Mouse (Mus musculus): ENCODE results near the gene Ephb2. TPM values are rescaled to one million over a fixed set of nuclear protein-coding genes. Genes with fewer than 3 reads are reported as not detected.

The Ephb2 gene
- polyA plus RNA-seq, 1 experiment: 0.03 TPM

DNA sequence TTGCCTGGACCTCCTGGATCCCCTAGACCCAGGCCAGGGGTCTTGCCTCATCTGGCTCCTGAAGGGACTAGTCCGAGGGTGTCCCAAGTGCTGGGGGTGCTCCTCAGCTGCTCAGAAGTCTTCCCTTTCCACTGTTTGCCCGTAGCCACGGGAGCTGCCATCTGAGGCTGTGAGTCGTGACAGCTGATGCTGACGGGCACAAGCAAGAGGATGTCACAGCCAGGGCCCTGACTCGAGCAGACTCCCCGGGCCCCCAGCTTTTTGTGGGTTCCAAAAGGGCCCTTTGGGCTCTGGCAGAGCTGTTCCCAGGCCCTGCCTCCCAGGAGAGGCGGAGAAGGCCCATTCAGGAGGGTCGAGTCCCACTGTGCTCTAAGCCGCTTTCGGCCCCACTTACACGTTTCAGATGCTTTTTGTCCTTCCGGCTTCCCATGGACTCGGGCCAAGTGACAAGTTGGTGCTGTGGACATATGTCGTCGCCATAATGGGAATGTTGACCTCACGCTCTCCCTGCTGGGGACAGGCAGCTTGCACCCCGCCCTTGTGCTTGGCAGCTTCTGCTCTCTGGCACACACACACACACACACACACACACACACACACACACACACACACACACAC, 10.7 kb downstream of the Ephb2 start:
- no peak for TF ChIP-seq GATA1 (IDR thresholded peaks at IDR 0.05; ENCODE audit: low read length)

DNA sequence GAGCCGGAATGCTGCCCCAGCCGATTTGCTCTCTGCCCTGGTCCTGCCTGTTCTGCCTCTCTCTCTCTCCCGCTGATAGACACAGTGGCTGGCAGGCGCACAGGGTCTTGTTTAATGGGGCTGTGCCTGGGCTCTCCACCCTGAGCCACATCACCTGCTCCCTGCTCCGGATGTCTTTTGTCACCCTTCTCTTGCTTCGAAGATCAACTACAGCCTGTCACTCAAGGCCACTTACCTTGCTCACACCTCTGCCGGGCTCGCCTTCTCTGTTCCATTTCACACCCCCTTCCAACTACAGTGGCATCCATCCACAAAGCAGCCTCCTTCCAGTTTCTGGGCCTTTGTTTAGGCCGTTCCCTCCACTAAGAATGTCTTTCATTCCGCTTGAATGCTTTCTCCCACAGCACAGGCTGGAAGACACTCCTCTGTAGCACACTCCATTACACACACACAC, 15.7 kb downstream of the Ephb2 start:
- no peak for TF ChIP-seq GATA1 (IDR thresholded peaks at IDR 0.05; ENCODE audit: low read length)

DNA sequence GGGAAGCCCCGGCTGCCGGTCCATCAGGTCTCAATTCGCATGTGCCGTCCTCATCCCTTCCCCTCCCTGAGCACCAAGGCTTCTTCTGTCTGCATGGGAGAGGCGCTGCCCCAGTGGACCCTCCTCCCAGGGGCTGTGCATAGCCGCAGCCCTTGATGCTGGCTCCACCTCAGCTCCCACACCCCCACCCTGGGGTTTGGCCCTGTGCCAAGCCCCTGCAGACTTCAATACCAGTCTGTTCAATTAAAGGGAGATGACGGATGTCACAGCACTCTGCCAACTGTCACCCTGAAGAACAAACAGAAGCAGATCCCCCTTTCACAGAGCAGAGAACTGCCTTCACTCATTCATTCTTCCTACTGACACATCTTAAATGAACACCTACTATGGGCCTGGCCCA, 19.1 kb downstream of the Ephb2 start:
- no peak for TF ChIP-seq GATA1 (IDR thresholded peaks at IDR 0.05; ENCODE audit: low read length)

DNA sequence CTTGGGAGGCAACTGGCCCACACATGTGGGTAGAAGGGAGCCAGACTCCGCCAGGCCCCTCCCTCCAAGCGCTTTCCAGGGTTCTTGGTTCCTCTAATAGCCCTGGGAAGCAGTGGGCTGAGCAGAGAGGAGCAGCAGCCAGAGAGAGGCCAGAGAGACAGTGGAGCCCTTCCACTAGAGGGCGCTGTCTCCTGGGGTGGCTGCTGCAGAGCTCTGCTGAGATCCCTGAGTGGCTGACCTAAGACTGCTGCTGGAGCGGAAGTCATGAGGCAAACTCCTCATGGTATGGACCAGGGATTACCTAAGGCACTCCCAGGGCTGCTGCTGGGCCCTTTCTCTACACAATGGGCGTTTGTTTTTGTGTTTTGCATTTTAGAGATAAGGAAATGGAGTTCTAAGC, 20.4 kb downstream of the Ephb2 start:
- no peak for TF ChIP-seq GATA1 (IDR thresholded peaks at IDR 0.05; ENCODE audit: low read length)

DNA sequence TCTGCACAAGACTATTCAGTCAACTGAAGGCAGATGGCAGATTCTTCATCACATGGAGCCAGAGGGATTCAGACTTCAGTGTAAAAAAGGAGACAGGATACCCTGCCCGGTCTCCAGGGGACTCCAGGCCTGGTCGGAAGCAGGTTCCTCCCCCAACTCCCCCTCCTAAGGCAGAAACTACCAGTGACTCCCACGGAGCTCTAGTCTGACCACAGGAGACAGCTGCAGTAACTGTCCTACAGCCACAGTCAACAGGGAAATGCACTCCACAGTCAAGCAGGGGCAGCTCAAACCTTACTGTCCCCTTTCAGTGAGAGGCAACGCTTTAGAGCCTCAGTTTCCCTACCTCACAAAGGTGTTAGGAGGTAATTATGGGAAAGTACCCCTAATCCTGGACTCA, 23.2 kb downstream of the Ephb2 start:
- TF ChIP-seq GATA1 (IDR thresholded peaks at IDR 0.05; ENCODE audit: low read length): no peak

DNA sequence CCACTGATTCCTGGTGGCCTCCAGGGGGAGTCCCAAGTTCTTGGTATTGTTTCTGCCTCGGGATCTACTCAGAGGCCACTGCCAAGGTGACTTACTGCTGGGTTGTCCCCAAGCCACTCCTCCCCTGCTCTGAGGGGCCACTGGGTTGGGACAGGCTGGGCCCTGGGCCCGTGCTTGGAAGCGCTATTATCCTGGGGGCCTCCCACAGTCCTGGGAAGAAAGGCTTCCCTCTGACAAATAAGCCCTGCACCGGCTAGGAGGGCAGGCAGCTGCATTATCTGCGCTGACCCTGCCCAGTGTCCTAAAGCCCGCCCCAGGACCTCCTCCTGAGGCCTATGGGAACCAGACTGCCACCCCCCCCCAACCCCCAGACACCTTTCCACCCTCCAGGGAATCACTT, 24.2 kb downstream of the Ephb2 start:
- TF ChIP-seq GATA1 (IDR thresholded peaks at IDR 0.05; ENCODE audit: low read length): no peak

DNA sequence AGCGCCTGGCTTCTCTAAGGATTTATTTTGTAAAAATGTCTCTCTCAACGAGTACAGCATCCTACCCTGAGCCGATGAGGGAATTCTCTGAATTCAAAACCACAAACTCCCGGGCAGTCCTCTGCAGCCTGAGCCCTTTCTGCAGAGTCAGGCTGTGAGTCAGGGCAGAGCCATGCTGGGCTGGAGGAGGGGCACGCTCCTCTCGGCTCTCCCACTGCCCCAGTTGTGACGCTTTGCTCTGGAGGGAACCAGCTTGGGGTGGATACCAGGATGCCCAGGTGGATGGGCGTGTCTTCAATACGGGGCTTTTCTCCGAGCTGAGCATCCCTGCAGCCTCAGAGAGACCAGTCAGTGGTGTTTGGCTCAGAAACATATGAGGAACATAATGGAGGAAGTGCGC, 27.3 kb downstream of the Ephb2 start:
- no peak for TF ChIP-seq GATA1 (IDR thresholded peaks at IDR 0.05; ENCODE audit: low read length)

DNA sequence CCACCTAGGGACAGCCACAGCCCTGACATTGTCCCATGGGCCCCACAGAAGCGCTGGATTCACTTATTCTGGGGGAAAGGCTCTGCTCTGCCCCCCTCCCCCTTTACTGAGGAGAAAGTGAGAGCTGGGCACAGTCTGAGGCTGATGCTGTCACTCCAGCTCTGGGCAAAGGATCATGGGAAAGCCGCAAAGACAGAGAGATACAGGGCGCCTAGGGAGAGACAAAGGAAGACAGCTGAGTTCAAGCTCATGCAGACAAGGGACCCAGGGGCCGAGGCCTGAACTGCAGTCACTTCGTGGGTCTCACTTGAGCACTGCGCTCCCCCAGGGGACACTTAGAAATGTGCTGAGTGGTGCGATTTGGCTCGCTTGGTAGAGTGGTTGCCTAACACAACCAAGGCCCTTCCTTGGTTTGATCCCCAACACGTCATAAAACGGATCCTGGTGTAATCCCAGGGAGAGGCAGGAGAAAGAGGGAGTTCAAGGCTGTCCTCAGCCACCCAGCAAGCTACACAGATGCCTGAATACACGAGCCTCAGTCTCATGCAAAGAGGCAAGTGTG, 28.3 kb downstream of the Ephb2 start:
- TF ChIP-seq GATA1 (IDR thresholded peaks at IDR 0.05; ENCODE audit: low read length): no peak

DNA sequence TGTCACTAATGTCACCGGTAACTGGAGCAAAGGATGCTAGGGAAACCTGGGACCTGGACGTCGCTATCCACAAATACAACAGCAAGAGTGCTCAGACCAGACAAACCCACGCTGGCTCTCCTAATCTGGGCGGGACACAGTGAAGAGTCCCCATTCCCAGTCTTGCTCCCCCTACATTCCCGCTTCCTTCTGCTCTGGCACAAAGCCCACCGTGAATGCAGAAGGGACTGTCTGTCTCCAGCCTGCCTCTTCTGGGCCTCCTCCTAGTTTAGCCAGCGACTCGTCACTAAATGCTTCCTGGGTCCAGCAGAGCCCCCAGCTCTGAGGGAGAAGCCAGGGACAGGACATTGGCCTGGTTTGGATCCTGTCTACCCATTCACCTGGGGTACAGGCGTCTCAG, 29.5 kb downstream of the Ephb2 start:
- no peak for TF ChIP-seq GATA1 (IDR thresholded peaks at IDR 0.05; ENCODE audit: low read length)

DNA sequence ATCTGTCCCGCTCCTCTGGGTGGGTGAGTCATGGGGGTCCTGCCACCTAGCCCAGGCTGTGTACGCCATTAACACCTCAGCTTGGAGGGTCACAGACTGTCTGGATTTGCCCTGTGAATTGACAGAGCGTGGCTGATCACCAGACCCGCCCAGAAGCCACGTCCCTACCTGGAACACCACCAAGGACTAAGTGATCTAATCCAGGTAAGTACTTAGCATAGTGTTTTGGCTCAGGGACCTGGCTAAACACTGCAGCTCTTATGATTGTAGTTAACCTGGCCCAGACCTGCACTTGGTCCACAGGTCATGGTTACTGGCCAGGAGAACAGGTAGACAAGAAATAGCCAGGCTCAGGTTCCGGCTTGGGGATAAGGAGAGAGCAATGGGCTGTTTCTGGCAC, 31.4 kb downstream of the Ephb2 start:
- TF ChIP-seq GATA1 (IDR thresholded peaks at IDR 0.05; ENCODE audit: low read length): no peak

DNA sequence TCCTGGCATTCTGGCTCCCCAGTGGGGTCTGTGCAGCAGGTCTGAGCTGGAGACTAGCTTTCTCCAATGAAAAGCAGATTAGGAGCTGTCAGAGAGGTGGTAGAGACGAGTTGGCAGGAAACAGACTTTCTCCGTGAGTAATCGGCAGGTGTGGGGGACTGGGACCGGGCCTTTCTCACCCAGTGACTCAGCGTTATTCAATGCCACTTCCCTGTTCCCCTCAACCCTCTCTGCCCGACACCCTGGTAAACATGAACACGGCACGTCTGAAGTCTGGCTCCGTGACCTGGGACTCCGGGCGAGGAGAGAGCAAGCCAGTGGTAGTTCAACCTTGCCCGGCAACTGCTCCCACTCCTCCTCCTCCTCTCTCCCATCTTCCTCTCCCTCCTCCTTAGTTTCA, 33.3 kb downstream of the Ephb2 start:
- no peak for TF ChIP-seq GATA1 (IDR thresholded peaks at IDR 0.05; ENCODE audit: low read length)

DNA sequence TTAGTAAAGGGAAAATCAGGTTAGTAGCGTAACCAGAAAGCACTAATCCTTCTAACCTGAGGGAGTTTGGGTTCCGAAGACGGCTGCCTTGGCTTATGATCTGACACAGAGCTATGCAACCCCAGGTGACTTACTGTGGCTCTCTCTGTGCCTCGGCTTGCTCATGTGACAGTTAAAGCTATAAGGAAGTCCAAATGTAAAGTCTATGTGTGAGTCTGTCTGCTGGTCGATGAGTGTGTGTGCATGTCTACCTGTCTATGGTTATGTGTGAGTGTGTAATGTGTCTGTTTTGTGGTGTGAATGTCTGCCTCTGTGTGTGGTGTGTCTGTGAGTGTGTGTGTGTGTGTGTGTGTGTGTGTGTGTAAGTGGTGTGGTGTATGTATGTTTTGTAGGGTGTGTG, 33.8 kb downstream of the Ephb2 start:
- no peak for TF ChIP-seq GATA1 (IDR thresholded peaks at IDR 0.05; ENCODE audit: low read length)

DNA sequence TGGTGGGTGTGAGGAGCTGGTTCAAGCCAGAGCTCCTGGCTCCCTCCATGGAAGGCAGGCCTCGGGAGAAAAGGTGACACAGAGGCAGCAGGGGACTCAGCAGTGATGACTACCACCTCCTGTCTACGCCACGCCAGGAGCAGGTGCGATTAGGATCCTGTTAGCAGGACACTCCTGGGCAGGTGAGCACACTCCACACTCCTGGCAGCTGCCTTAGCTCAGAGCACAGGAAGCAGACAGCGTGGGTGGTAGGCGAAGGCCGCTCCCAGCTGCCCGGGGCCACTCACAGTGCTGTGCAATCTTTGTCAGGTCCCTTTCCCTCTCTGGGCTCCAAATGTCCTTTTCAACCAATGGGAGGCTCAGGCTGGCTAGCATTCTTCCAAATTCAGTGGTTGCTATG, 34.3 kb downstream of the Ephb2 start:
- TF ChIP-seq GATA1 (IDR thresholded peaks at IDR 0.05; ENCODE audit: low read length): no peak

DNA sequence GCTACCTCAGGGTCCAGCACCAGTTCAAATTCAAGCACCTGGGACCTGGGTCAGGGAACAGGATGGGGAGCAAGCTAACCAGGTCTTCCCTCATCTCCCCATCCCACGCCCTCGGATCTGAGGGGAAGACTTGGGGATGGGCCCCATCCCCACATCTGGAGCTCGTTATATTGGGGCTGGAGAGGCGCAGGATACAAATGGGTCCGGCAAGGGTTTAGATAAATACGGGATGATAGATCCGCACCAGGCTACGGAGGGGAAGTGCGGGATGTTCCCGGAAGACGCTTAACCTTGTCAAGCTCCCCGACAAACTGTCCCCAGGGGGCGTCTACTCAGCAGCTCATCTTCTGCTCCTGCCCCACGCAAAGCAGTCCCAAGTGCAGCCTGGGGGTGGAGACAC, 35.4 kb downstream of the Ephb2 start:
- TF ChIP-seq GATA1 (IDR thresholded peaks at IDR 0.05; ENCODE audit: low read length): no peak

DNA sequence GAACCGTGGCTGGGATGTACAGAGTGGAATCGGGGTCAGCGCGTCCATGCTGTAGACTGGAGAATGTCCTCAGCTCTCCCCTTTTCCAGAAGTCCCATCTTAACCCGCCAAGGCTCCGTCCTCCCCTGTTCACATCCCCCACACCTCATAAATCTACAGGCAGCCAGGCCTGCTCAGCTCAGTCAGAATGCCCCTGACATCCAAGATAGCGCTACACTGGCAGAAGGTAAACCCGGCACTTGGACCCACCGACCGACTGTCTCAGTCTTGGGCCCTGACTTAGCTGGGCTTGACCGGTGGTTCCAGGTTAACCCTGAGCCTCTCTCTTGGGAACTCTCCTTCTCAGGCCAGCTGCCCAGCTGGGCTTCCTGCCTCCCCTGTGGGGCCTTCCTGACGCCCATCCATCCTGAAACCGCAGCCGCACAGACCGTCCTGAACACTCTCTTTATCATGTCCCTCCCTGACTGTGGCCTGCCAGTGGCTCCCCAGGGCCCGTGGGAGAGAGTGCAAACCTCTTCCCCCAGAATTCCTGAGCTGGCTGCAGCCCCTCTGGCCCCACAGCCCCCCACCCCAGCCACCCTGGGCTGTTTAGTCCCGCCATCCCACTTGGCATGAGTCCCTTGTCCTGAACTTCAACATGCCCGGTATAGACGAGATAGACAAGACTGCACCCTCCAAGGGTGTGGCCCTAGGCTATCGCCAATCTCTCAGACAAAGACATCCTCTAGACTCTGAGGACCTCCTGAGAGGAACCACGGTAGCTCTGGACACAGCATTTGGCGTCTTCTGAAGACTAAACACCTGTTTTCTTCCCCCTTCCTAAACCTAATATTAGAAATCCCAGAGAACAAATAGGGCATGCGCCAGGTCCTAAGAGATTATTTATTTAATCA, 37.9 kb downstream of the Ephb2 start:
- TF ChIP-seq GATA1 (IDR thresholded peaks at IDR 0.05; ENCODE audit: low read length): no peak

DNA sequence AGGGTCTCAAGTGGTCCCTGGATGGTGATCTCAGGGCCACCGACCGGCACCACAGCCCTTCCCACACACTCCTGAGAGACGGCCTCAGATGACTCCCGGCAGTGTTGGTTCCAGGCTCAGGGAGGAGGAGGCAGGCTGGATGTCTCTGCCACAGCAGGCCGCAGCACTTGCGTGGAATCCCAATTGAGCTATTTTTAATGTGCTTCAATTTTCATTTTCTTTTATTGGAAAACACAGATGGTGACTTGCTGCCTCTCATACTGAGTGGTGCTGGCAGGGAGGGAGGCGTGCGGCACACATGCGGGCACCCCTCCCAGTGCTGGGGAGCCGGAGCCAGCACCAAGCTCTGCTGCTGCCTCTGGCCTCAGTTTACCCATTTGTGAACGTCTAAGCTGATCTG, 42.5 kb downstream of the Ephb2 start:
- TF ChIP-seq GATA1 (IDR thresholded peaks at IDR 0.05; ENCODE audit: low read length): no peak

DNA sequence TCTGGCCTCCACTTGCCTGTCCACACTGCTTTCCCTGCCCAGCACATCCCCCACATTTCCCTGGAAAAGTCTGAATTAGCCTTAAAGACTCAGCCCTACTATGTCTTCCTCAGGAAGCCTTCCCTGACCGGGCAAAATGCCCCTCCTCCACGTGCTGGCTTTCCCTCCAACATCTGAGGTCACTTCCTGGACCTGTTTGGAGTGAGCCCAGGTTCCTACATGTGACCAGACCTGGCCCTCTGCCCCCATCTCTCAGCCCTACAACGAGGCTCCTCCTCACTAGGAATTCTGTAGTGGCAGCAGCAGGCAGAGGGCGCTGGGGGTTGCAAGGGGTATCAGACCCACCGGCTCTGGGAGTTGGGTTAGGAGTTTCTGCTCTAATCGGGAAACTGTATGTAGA, 46.0 kb downstream of the Ephb2 start:
- TF ChIP-seq GATA1 (IDR thresholded peaks at IDR 0.05; ENCODE audit: low read length): no peak

All from G1E-ER4 (cell line).